Mouse (Mus musculus) forebrain, embryonic 11.5 days (tissue): ENCODE data around the gene Avpi1. TPM values are rescaled to one million over a fixed set of nuclear protein-coding genes. Genes with fewer than 3 reads are reported as not detected.

Experiments
- ATAC-seq: fragments of 200-750 bp; cut with Nextera tagmentation; replicated peaks from 2 replicates; pipeline ENCODE4 v1.8.0; 2017; ENCODE audit warnings: moderate TSS enrichment; ENCODE audit not compliant: low FRiP score
- DNase-seq: peaks from one replicate; pipeline ENCODE4 v3.0.0-alpha.2; 2017; ENCODE audit warnings: low spot score
- H3K27ac ChIP-seq: fragments of 300-500 bp; sonication (generic); 2 replicates; pipeline ENCODE4 v1.5.1; 2014; ENCODE audit warnings: low read depth, low read length
- H3K27me3 ChIP-seq: fragments of 300-500 bp; sonication (generic); 2 replicates; pipeline ENCODE4 v1.6.1; 2014; ENCODE audit warnings: mild to moderate bottlenecking, low read length, mixed read lengths; ENCODE audit not compliant: control insufficient read depth, insufficient read depth
- H3K36me3 ChIP-seq: fragments of 300-500 bp; sonication (generic); 2 replicates; pipeline ENCODE4 v1.6.1; 2014; ENCODE audit warnings: mild to moderate bottlenecking, low read length, moderate library complexity, mixed read lengths; ENCODE audit not compliant: control insufficient read depth, insufficient read depth
- H3K4me1 ChIP-seq: fragments of 300-500 bp; sonication (generic); replicated peaks from 2 replicates; pipeline ENCODE4 v1.6.1; 2014; ENCODE audit warnings: low read length, mixed read lengths; ENCODE audit not compliant: control insufficient read depth, insufficient read depth
- H3K4me2 ChIP-seq: fragments of 300-500 bp; sonication (generic); 2 replicates; pipeline ENCODE4 v1.6.1; 2014; ENCODE audit warnings: low read depth, mild to moderate bottlenecking, low read length, moderate library complexity, mixed read lengths; ENCODE audit not compliant: severe bottlenecking
- H3K4me3 ChIP-seq: fragments of 300-500 bp; sonication (generic); 2 replicates; pipeline ENCODE4 v1.5.1; 2014; ENCODE audit warnings: low read depth, low read length
- H3K9ac ChIP-seq: fragments of 300-500 bp; sonication (generic); 2 replicates; pipeline ENCODE4 v1.6.1; 2014; ENCODE audit warnings: low read length
- H3K9me3 ChIP-seq: fragments of 300-500 bp; sonication (generic); 2 replicates; pipeline ENCODE4 v1.6.1; 2016; ENCODE audit warnings: low read length, mixed read lengths; ENCODE audit not compliant: control insufficient read depth
- WGBS: fragments of 180-500 bp; shearing (Covaris S2); extraction: QIAGEN DNeasy Blood & Tissue Kit; methylation state at CpG from one replicate; pipeline ENCODE4 v1.1.7; 2014; 5-methylcytosine and 5-hydroxymethylcytosine counted together
- polyA plus RNA-seq: library from polyadenylated mRNA; unstranded; fragments of >200 nt; fragmentation: Nextera tagmentation; extraction: Ambion mirVana; gene quantifications from 2 replicates; pipeline ENCODE4 v1.2.1, GENCODE M21; 2014

Avpi1 gene
- polyA plus RNA-seq, 1 experiment from 2014 or later = 16.3 TPM

- H3K27ac ChIP-seq = no peak overlapping the region
- no peak for ATAC-seq
These were observed 9.8 kb upstream of the Avpi1 start for GRCm38 (mm10) chr19:42138517-42139285.

GRCm38 (mm10) chr19:42137167-42137672 is 8.4 kb upstream of the Avpi1 start:
- Histone ChIP-seq H3K9ac (no peak overlapping the region), H3K4me2 (no peak overlapping the region), H3K27me3 (no peaks in the 10 kb centered on the region), H3K9me3 (no peaks in the 10 kb centered on the region), H3K36me3 (no peaks in the 10 kb centered on the region), H3K4me3 (no peak overlapping the region), H3K4me1 (peaks cover 3% of the 10 kb centered on the region; the same call in 1 of the 2 replicates), H3K27ac (no peak overlapping the region)
- WGBS = 89% methylated on average over 4 of the region's 4 CpGs
- ATAC-seq (no peak), DNase-seq (no peak)

More at GRCm38 (mm10) chr19:42138517-42139285, 9.8 kb upstream of the Avpi1 start:
- Histone ChIP-seq H3K27me3 (no peaks in the 10 kb centered on the region), H3K9ac (no peak overlapping the region), H3K4me1 (peaks cover 3% of the 10 kb centered on the region; the same call in 1 of the 2 replicates), H3K9me3 (no peaks in the 10 kb centered on the region), H3K4me3 (no peak overlapping the region), H3K4me2 (no peak overlapping the region), H3K36me3 (no peaks in the 10 kb centered on the region)
- DNase-seq = no peak
- 90% methylated on average over 15 of the region's 15 CpGs for WGBS

- DNase-seq (no peak), ATAC-seq (0 out of 2 replicates have a peak, but pooled peaks have one; percentile 39)
- no peak overlapping the region for H3K4me3 ChIP-seq
- H3K4me1 ChIP-seq = peaks cover 3% of the 10 kb centered on the region; the same call in 1 of the 2 replicates
- no peaks in the 10 kb centered on the region for H3K36me3 ChIP-seq
- 26% methylated on average over 5 of the region's 5 CpGs for WGBS
- no peaks in the 10 kb centered on the region for H3K9me3 ChIP-seq
- H3K4me2 ChIP-seq = no peak overlapping the region
- H3K27me3 ChIP-seq = no peaks in the 10 kb centered on the region
- no peak overlapping the region for H3K9ac ChIP-seq
- no peak overlapping the region for H3K27ac ChIP-seq
These were observed 7.3 kb upstream of the Avpi1 start for GRCm38 (mm10) chr19:42136126-42136525.

GRCm38 (mm10) chr19:42135070-42135469 is 6.2 kb upstream of the Avpi1 start:
- no peak overlapping the region for H3K4me3 ChIP-seq
- no peak overlapping the region for H3K9ac ChIP-seq
- no peak for ATAC-seq
- H3K36me3 ChIP-seq = no peaks in the 10 kb centered on the region
- DNase-seq = no peak
- H3K9me3 ChIP-seq = no peaks in the 10 kb centered on the region
- no peak overlapping the region for H3K27ac ChIP-seq
- H3K27me3 ChIP-seq = no peaks in the 10 kb centered on the region
- peaks cover 3% of the 10 kb centered on the region; the same call in 1 of the 2 replicates for H3K4me1 ChIP-seq
- H3K4me2 ChIP-seq = no peak overlapping the region

- Histone ChIP-seq H3K36me3 (no peaks in the 10 kb centered on the region), H3K9me3 (no peaks in the 10 kb centered on the region), H3K9ac (no peak overlapping the region), H3K27me3 (no peaks in the 10 kb centered on the region), H3K4me2 (no peak overlapping the region), H3K27ac (no peak overlapping the region), H3K4me1 (peaks cover 6% of the 10 kb centered on the region), H3K4me3 (no peak overlapping the region)
- DNase-seq = no peak
- WGBS = 79% methylated on average over 5 of the region's 5 CpGs
- ATAC-seq = no peak
These were observed 2.2 kb upstream of the Avpi1 start for GRCm38 (mm10) chr19:42131101-42131500.

- DNase-seq (no peak), ATAC-seq (no peak)
- H3K27ac ChIP-seq = no peak overlapping the region
- no peaks in the 10 kb centered on the region for H3K27me3 ChIP-seq
- H3K36me3 ChIP-seq = no peaks in the 10 kb centered on the region
- H3K4me2 ChIP-seq = no peak overlapping the region
- H3K9ac ChIP-seq = no peak overlapping the region
- H3K9me3 ChIP-seq = no peaks in the 10 kb centered on the region
- WGBS = 80% methylated on average over 3 of the region's 3 CpGs
- no peak overlapping the region for H3K4me3 ChIP-seq
- peaks cover 4% of the 10 kb centered on the region for H3K4me1 ChIP-seq
These were observed 1.4 kb upstream of the Avpi1 start for GRCm38 (mm10) chr19:42130294-42130606.

- Histone ChIP-seq H3K27ac (no peak overlapping the region), H3K4me3 (peak overlapping the region; percentile 57), H3K9ac (peak overlapping the region; percentile 7; the same call in 1 of the 2 replicates), H3K9me3 (no peaks in the 10 kb centered on the region), H3K4me2 (peak overlapping the region; percentile 87), H3K27me3 (no peaks in the 10 kb centered on the region), H3K4me1 (peaks cover 4% of the 10 kb centered on the region), H3K36me3 (no peaks in the 10 kb centered on the region)
- WGBS = 25% methylated on average over 14 of the region's 14 CpGs
- ATAC-seq = no peak; the same call in 1 of the 2 replicates
- DNase-seq = no peak
These were observed 842 bp upstream of the Avpi1 start for GRCm38 (mm10) chr19:42129509-42130293.

- H3K9me3 ChIP-seq = no peaks in the 10 kb centered on the region
- peak overlapping the region; percentile 57 for H3K9ac ChIP-seq
- H3K4me1 ChIP-seq = peaks cover 4% of the 10 kb centered on the region
- no peaks in the 10 kb centered on the region for H3K27me3 ChIP-seq
- H3K4me3 ChIP-seq = peak overlapping the region; percentile 57
- no peaks in the 10 kb centered on the region for H3K36me3 ChIP-seq
- peak overlapping the region; percentile 14; the same call in 1 of the 2 replicates for H3K27ac ChIP-seq
- H3K4me2 ChIP-seq = peak overlapping the region; percentile 87
- ATAC-seq (no peak), DNase-seq (no peak)
- WGBS = 4% methylated on average over 23 of the region's 23 CpGs
These were observed 663 bp downstream of the Avpi1 start for GRCm38 (mm10) chr19:42128052-42128740.
